Mouse (Mus musculus) liver, adult (tissue): Measurements from ENCODE around the gene Efl1.

ENCODE experiments used
- GATA4 ChIP-seq: IDR thresholded peaks from 2 replicates; pipeline ENCODE4 v1.6.1; 2014; ENCODE audit warnings: mild to moderate bottlenecking, low read length; ENCODE audit not compliant: insufficient replicate concordance

Efl1 gene

DNA sequence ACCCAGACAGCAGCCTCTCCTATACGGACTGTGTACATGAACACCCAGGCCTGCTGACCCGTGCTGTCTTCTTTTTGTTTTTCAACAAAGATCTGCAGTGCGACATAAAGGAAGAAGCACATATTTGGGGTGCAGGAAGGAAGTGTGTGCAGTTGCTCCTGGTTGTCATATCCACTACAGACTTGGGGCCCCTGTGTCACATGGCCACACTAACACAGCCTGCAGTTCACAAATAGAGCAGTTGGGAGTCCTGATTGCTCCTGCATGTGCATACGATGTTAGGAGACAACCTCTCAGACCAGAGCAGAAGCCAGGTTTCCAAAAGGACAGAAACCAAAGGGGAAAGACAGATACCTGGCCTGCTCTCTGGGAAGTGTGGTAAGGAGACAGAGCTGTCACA, 172.2 kb downstream of the Efl1 start:
- TF ChIP-seq GATA4, result no peak

- TF ChIP-seq GATA4, result no peak
These were observed 173.1 kb downstream of the Efl1 start for GRCm38 (mm10) chr7:82821501-82821900.

DNA sequence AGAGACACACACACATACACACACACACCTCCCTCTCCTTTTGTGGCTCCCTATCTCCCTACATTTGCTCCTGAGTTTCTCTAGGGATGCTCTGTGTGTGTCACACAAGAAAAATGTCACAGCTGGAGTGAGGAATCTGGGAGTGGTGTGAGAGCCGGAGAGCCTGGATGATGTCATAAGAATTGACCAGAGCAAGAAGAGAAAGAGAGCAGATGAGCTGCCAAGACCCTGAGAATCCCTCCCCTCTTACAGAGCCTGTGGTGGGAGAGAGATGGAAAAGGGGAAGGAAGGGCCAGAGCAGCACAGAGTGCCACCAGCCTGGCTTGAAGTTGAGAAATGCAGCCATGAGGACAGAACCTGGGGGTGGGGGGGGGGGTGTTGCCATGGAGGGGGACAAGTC, 174.1 kb downstream of the Efl1 start:
- TF ChIP-seq GATA4, result no peak
